Mouse (Mus musculus) megakaryocyte progenitor cell, adult 5-6 weeks (primary cell): ENCODE measurements around the gene Pycr1. TPM values are rescaled to one million over a fixed set of nuclear protein-coding genes. Genes with fewer than 3 reads are reported as not detected.

Experiments
- ATAC-seq: replicated peaks from 2 replicates; pipeline ENCODE4 v1.8.0; 2016; ENCODE audit warnings: mild to moderate bottlenecking, moderate TSS enrichment, inconsistent platforms; ENCODE audit not compliant: poor library complexity
- total RNA-seq, 2 experiments: library from RNA; stranded (forward) in 1 of 2; stranded (reverse) in 1 of 2; fragments of 157-497, 149-512 nt in 1 of 2; fragments of 200-1000 nt in 1 of 2; gene quantifications; 2 replicates each; pipeline versions ENCODE4 v1.2.3 to v1.2.4; 2015 to 2017

Gene Pycr1
- total RNA-seq, 2 experiments from 2014 or later, result 6.2 to 10.3 TPM

DNA sequence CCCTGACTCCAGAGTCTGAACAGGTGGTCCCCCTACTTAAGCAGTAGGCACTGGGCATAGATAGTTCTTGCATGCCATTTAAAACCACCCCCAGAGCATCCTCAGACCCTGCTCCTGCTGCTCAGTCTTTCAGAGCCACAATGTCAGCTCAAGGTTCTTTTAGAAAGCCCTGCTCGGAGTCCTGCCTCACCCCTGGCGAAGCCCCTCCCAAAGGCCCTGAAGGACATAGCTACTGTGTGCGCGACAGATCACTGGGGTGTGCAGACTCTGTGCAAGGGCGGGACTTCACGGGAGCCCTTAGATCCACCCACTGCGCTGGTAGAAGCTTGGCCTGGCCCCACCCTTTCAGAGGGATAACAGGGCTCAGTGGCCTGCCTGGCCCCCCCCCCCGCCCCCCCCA is 34.3 kb downstream of the Pycr1 start:
- ATAC-seq, result peak; percentile 42; the same call in 1 of the 2 replicates

DNA sequence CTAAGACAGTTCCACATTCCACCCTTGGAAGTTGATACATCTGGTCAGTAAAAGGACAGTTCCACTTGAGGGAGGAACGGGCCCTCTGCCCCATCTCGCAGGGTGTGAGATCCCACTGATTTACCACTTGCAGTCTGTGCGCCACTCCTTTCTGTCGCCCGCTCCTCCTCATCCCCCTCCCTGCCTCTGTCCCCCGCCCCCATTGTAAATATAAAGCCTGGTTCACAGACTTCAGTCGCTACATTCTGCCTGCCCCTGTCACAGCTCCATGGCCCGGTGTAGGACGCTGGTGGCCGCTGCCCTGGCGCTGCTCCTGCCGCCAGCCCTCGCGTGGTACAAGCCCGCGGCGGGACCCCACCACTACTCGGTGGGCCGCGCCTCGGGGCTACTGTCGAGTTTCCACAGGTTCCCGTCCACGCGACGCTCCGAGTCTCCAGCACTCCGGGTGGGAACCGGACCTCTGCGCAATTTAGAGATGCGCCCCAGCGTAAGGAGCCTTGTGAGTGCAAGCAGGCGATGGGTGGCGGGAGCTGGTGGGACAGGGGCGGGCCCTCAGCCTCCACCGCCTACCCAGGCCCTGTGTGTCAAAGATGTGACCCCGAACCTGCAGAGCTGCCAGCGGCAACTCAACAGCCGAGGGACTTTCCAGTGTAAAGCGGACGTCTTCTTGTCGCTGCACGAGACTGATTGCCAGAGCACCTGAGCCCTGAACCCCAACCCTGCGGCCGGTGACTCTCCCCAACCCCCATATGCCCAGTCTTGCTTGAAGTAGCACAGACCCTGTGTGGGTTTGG is 35.1 kb downstream of the Pycr1 start, which contains the start of gene Npb:
Gene Npb, plus strand, starts transcription at position 237 of the 794 bp plus-strand sequence.
- no peak for ATAC-seq

DNA sequence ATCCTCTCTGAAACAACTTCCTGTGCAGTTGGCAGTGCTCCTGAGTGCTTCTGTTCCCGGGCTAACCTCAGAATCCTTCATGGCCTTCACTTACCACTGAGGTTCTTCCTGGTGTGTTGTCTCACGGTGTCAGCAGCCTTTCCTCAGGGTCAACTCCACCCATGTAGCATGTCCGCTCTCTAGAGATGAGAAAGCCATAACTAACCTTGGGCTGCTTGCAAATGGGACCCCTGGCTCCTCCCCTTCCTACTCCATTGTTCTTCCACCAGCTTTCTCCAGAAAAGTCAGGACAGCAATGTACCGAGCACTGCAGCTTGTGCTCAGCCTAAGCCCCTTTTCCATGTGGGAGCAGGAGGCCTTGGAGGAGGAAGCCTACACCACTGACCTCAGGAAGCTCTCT is 36.8 kb downstream of the Pycr1 start:
- no peak for ATAC-seq

DNA sequence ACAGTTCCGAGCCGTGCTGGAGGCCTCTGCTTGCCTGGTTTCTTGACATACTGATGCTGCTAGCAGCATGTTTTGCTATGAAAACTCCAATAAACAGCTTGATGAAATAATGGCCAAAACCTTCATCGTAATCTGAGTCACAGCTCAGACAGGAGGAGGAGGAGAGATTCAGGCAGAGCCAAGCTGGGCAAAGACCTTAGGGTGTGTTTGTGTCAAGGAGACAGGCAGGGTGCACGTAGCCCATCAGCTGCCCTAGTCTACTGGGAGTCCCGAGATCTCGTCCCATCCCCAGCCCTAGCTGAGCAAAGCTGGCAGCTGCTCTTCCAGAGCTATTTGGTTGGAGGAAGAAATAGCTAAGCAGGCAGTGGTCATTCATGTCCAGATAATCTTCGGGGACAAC is 37.9 kb downstream of the Pycr1 start:
- ATAC-seq, result no peak

DNA sequence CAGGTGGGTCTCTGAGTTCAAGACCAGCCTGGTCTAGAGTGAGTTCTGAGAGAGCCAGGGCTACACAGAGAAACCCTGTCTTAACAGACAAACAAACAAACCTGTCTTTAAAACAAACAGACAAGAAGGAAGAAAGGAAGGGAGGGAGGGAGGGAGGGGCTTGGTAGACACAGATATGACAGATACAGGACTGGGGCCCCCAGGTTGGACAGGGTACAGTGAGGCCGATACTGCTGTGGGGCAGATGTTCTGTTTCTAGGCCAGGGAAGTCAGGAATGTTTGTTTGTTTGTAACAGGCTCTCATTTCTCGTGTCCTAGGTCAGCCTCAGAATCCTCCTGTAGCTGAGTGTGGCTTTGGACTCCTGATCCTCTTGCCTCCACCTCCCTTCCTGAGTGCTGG is 40.0 kb downstream of the Pycr1 start:
- ATAC-seq, result no peak

DNA sequence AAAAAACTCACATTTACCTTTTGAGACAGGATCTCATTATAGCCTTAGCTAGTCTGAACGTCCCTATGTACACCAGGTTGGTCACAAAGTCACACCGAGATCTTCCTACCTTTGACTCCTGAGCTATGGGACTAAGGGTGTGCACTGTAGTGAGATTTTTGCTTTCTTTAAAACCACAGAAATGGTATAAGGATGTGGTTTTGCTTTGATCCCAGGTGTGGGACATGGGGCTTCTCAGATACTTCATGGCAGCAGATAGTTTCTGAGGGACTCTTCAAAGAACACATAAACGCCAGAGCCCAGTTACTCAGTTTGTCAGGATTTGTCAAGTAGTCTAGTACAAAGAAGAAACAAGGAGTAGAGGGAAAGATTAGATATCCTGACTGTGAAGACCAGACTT is 42.9 kb downstream of the Pycr1 start:
- no peak for ATAC-seq

DNA sequence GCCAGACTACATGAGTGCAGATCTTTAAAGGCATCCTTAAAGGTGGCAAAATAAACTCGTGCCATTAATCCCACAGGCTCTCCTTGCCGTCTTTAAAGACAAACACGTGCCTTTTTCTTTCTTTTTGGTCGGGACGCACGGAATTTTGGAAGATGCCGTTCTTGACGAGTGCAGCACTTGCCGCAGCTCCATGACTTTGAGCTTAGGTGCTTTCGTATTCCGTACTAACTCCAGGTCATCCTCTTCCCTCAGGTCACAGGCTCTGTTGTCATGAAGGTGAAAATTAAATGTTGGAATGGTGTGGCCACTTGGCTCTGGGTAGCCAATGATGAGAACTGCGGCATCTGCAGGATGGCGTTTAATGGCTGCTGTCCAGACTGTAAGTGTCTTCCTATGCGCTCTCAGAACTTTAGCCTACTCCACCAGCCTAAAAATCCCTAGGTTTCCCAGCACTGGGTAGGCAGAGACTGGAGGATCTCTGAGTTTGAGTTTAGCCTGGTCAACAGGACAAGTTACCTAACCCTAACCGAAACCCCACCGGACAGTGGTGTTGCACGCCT is 44.5 kb downstream of the Pycr1 start:
- no peak for ATAC-seq

DNA sequence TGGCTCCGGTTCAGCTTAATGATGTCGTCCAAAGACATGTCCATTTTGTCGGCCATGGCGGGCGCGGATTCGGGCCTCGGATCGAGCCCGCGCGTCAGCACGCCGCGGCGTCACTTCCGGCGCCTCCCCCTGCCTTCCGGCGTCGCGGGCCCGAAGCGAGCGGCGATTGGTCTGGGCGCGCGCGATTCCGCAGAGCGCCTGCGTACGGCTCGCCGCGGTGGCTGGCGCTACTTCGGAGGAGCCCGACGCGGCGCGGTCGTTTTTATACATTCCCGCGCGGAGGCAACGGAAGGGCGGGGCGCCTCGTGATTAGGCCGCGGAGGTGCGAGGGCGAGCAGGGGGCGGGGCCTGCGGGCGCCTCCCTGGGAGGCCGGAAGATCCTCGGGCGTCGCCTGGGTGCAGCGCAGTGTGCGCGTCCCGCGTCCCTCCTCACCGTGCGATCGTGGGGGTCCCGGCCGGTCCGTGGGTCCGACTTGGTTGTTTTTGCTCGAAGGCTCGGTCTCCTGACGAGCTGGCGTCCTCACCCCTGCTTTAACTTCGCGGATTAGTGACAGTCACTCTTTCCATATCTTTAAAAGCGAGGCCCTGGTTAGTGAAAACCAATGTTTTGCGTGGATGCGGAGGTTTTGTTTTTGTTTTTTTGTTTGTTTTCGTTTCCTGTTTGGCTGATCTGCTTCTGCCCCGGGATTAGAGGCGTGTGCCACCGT is 45.1 kb downstream of the Pycr1 start, which contains the start of the genes Alyref and Anapc11:
Gene Alyref, minus strand, starts transcription at position 83 of the 707 bp plus-strand sequence.
Gene Anapc11, plus strand, starts transcription at position 139 of the 707 bp plus-strand sequence.
- peak; percentile 93 for ATAC-seq

DNA sequence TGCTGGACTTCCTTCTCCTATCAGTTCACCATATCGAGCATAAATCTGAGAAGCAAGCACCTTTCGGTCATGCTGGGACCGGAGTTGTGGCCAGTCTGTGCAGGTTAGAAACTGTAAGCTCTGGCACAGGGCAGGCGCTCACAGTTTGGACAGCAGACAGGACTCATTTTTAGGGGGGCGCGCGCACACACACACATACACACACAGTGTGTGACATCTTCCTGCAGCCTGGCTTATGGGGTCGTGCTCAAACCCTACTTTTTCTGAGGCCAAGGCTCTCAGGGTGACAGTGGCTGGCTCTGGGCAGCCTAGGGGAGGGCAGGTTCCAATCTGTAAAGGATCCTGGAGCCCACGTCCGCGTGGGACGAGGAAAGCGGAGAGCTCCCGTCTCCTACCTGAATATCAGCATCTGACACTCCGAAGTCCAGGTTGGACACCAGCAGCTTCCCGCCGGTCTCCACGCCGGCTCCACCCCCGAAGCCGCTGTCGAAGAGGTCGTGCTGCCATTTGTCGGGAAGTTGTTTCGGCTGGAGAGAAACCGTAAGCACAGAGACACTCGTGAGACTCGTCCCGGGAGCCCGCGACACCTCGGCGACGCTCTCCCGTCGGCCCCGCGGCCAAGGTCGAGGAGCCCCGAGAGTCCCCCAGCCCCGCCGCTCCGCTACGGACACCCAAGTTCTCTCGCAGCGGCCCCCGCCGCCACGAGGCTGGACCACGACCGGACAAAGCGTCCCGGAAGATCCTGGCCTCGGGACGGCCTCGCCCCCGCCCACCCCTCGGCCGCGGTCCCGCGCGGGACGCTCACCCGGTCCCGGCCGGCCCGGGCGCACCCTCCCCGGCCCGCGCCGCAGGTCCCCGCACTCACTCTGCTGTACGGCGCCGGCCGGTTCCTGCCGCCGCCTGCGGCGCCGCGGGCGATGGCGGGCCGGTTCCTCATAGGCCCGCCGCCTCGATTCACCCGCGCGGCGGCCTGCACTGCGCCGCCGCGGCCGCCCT is 46.0 kb downstream of the Pycr1 start:
- ATAC-seq, result 0 out of 2 replicates have a peak, but pooled peaks have one; percentile 4

DNA sequence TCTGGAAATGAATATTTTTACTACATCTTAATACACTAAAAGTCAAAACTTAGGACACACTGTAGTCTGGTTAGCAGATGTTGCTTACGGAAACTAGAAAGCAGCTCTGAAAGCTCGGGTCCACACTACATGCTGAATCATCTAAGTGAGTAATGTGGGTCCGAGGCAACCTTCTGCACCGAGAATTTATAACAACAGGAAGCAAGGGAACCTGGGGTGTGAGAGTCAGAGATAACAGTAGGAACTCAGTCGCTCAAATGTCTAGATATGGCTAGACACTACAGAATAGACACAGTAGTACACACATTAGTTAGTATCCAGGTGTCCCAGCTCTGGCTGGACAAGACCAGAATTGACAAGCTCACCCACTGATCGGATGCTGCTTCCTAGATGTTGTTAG is 55.0 kb downstream of the Pycr1 start:
- peak; percentile 81 for ATAC-seq

Other genes starting within 250 kb of the Pycr1 start
Only the 30 nearest of the 32 such genes appear.
- gene Pde6g, start 190.3 kb downstream of the Pycr1 start, total RNA-seq (2015), result 0.27 and 0.32 TPM in 2 replicates
- gene Pde6g, start 190.3 kb downstream of the Pycr1 start, total RNA-seq (2017), result not detected in 2 replicates
- gene Oxld1, start 185.7 kb downstream of the Pycr1 start, total RNA-seq (2015), result 10.4 and 10.7 TPM in 2 replicates
- 9.7 and 14.8 TPM in 2 replicates for gene Oxld1, start 185.7 kb downstream of the Pycr1 start, total RNA-seq (2017)
- gene Ccdc137, start 185.7 kb downstream of the Pycr1 start, total RNA-seq (2015), result 24.9 and 27.2 TPM in 2 replicates
- gene Ccdc137, start 185.7 kb downstream of the Pycr1 start, total RNA-seq (2017), result 57.1 and 58.3 TPM in 2 replicates
- gene Arl16, start 176.2 kb downstream of the Pycr1 start, total RNA-seq (2015), result 13.8 and 19.8 TPM in 2 replicates
- 18.8 and 20.2 TPM in 2 replicates for gene Arl16, start 176.2 kb downstream of the Pycr1 start, total RNA-seq (2017)
- gene Mrpl12, start 159.2 kb downstream of the Pycr1 start, total RNA-seq (2015), result 107 and 121 TPM in 2 replicates
- gene Mrpl12, start 159.2 kb downstream of the Pycr1 start, total RNA-seq (2017), result 136 and 142 TPM in 2 replicates
- gene Slc25a10, start 151.9 kb downstream of the Pycr1 start, total RNA-seq (2015), result 11.9 and 14.4 TPM in 2 replicates
- 16.2 and 19.7 TPM in 2 replicates for gene Slc25a10, start 151.9 kb downstream of the Pycr1 start, total RNA-seq (2017)
- gene Gcgr, start 113.1 kb downstream of the Pycr1 start, total RNA-seq (2015), result not detected in 2 replicates
- not detected in 2 replicates for gene Gcgr, start 113.1 kb downstream of the Pycr1 start, total RNA-seq (2017)
- 71.6 and 75.3 TPM in 2 replicates for gene Mcrip1, start 94.0 kb downstream of the Pycr1 start, total RNA-seq (2015)
- gene Mcrip1, start 94.0 kb downstream of the Pycr1 start, total RNA-seq (2017), result 24.2 and 25.8 TPM in 2 replicates
- gene Ppp1r27, start 92.6 kb downstream of the Pycr1 start, total RNA-seq (2015), result not detected in 2 replicates
- 1.3 TPM in 1 of 2 replicates, not detected in the other for gene Ppp1r27, start 92.6 kb downstream of the Pycr1 start, total RNA-seq (2017)
- gene P4hb, start 70.5 kb downstream of the Pycr1 start, total RNA-seq (2015), result 669 and 748 TPM in 2 replicates
- 1,254 and 1,320 TPM in 2 replicates for gene P4hb, start 70.5 kb downstream of the Pycr1 start, total RNA-seq (2017)
- 401 and 420 TPM in 2 replicates for gene Arhgdia, start 62.1 kb downstream of the Pycr1 start, total RNA-seq (2015)
- gene Arhgdia, start 62.1 kb downstream of the Pycr1 start, total RNA-seq (2017), result 177 and 193 TPM in 2 replicates
- 197 and 227 TPM in 2 replicates for gene Alyref, start 45.4 kb downstream of the Pycr1 start, total RNA-seq (2015)
- 266 and 298 TPM in 2 replicates for gene Alyref, start 45.4 kb downstream of the Pycr1 start, total RNA-seq (2017)
- 66.2 and 67.6 TPM in 2 replicates for gene Anapc11, start 45.3 kb downstream of the Pycr1 start, total RNA-seq (2015)
- 22.9 and 25.7 TPM in 2 replicates for gene Anapc11, start 45.3 kb downstream of the Pycr1 start, total RNA-seq (2017)
- gene Npb, start 35.3 kb downstream of the Pycr1 start, total RNA-seq (2015), result 0.59 TPM in 1 of 2 replicates, not detected in the other
- gene Npb, start 35.3 kb downstream of the Pycr1 start, total RNA-seq (2017), result not detected in 2 replicates
- gene Pcyt2, start 25.8 kb downstream of the Pycr1 start, total RNA-seq (2015), result 15.9 and 20.2 TPM in 2 replicates
- 23.8 and 24.5 TPM in 2 replicates for gene Pcyt2, start 25.8 kb downstream of the Pycr1 start, total RNA-seq (2017)
- 22.9 and 24.2 TPM in 2 replicates for gene Sirt7, start 18.5 kb downstream of the Pycr1 start, total RNA-seq (2015)
- 60.4 and 63.4 TPM in 2 replicates for gene Sirt7, start 18.5 kb downstream of the Pycr1 start, total RNA-seq (2017)
- gene Mafg, start 10.2 kb downstream of the Pycr1 start, total RNA-seq (2015), result 15.0 and 16.4 TPM in 2 replicates
- gene Mafg, start 10.2 kb downstream of the Pycr1 start, total RNA-seq (2017), result 24.2 and 29.5 TPM in 2 replicates
- gene Myadml2, start 4.4 kb upstream of the Pycr1 start, total RNA-seq (2015), result 1.3 and 1.5 TPM in 2 replicates
- 4.0 TPM in 1 of 2 replicates, not detected in the other for gene Myadml2, start 4.4 kb upstream of the Pycr1 start, total RNA-seq (2017)
- not detected in 2 replicates for gene Notum, start 17.4 kb upstream of the Pycr1 start, total RNA-seq (2015)
- not detected in 2 replicates for gene Notum, start 17.4 kb upstream of the Pycr1 start, total RNA-seq (2017)
- gene Aspscr1, start 29.2 kb upstream of the Pycr1 start, total RNA-seq (2015), result 39.6 and 54.6 TPM in 2 replicates
- 33.7 and 46.6 TPM in 2 replicates for gene Aspscr1, start 29.2 kb upstream of the Pycr1 start, total RNA-seq (2017)
- 116 and 136 TPM in 2 replicates for gene Cenpx, start 70.0 kb upstream of the Pycr1 start, total RNA-seq (2015)
- gene Cenpx, start 70.0 kb upstream of the Pycr1 start, total RNA-seq (2017), result 100 and 106 TPM in 2 replicates
- gene Lrrc45, start 70.2 kb upstream of the Pycr1 start, total RNA-seq (2015), result 10.6 and 11.0 TPM in 2 replicates
- 37.6 and 42.3 TPM in 2 replicates for gene Lrrc45, start 70.2 kb upstream of the Pycr1 start, total RNA-seq (2017)
- gene Rac3, start 77.7 kb upstream of the Pycr1 start, total RNA-seq (2015), result 0.44 and 0.76 TPM in 2 replicates
- gene Rac3, start 77.7 kb upstream of the Pycr1 start, total RNA-seq (2017), result 0.25 TPM in 1 of 2 replicates, not detected in the other
- 16.3 and 18.7 TPM in 2 replicates for gene Dcxr, start 83.5 kb upstream of the Pycr1 start, total RNA-seq (2015)
- gene Dcxr, start 83.5 kb upstream of the Pycr1 start, total RNA-seq (2017), result 16.5 and 17.1 TPM in 2 replicates
- gene Cbr2, start 88.3 kb upstream of the Pycr1 start, total RNA-seq (2015), result not detected in 2 replicates
- gene Cbr2, start 88.3 kb upstream of the Pycr1 start, total RNA-seq (2017), result 1.3 TPM in 1 of 2 replicates, not detected in the other
- gene Hmga1b, start 119.0 kb upstream of the Pycr1 start, total RNA-seq (2015), result 28.6 and 31.3 TPM in 2 replicates
- 20.6 and 25.8 TPM in 2 replicates for gene Hmga1b, start 119.0 kb upstream of the Pycr1 start, total RNA-seq (2017)
- gene Rfng, start 140.4 kb upstream of the Pycr1 start, total RNA-seq (2015), result 11.6 and 12.2 TPM in 2 replicates
- 2.7 and 5.2 TPM in 2 replicates for gene Rfng, start 140.4 kb upstream of the Pycr1 start, total RNA-seq (2017)
- gene Gps1, start 140.5 kb upstream of the Pycr1 start, total RNA-seq (2015), result 81.2 and 99.9 TPM in 2 replicates
- gene Gps1, start 140.5 kb upstream of the Pycr1 start, total RNA-seq (2017), result 90.0 and 93.4 TPM in 2 replicates
- 65.0 and 77.7 TPM in 2 replicates for gene Dus1l, start 152.6 kb upstream of the Pycr1 start, total RNA-seq (2015)
- gene Dus1l, start 152.6 kb upstream of the Pycr1 start, total RNA-seq (2017), result 53.8 and 60.4 TPM in 2 replicates
- gene Fasn, start 180.8 kb upstream of the Pycr1 start, total RNA-seq (2015), result 44.3 and 66.8 TPM in 2 replicates
- 32.9 and 36.1 TPM in 2 replicates for gene Fasn, start 180.8 kb upstream of the Pycr1 start, total RNA-seq (2017)